Mouse (Mus musculus) adrenal gland, postnatal 25 days (tissue): ENCODE measurements at regions not wholly inside any gene's neighbourhood (a gene's known extent, or its start where the extent isn't known, plus 50 kb on each side); places are given as distances from the start of the nearest gene placed in this dataset.
A peak's percentile ranks its signal among the peaks of the same experiment; 100 is the strongest.
"Not testable (repeated sequence)": the region's sequence is repeated elsewhere in the genome, so short reads cannot be mapped to it uniquely, and the experiment has no call there.

Experiments used
- DNase-seq: peaks from one replicate; pipeline ENCODE4 v3.0.0; 2021; ENCODE audit warnings: mixed read lengths

- no peak for DNase-seq
Observed at GRCm38 (mm10) chrX:50675356-50675755, 165.5 kb upstream of the Stk26 start.

DNA sequence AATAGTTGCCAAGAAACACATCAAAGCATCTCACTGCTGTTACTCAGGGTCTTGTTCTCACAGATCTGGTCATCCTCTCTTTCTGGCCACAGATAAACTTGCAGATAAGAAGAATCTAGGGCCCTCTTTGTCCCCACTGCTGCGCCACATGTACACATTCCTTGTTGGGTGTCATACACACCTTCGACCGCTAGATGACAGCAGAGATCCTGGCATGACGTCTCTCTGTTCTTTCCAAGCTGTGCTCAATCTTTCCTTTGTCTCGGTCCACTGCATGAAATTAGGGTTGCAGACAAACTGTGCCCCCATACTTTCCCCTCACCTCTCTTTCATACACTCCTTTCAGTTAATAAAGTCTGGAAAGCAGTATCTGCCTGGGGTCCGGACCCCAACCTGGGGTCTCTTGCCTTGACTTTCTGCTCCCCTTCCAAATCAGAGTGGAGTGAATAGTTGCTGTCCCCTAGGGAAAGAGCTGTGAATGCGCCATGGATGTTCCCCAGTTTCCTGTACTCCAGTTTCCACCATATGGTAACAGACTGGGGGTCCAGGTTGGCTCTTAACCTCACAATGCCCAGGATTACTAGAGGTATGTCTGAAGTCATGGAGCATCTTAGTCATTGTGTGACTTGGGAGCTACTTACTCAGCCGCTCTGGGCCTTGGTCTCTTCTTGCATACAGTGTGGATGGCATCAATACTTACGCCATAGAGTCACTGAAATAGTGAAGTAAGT is 182.8 kb upstream of the Stk26 start:
- DNase-seq = peak; percentile 18

- no peak for DNase-seq
Observed at GRCm38 (mm10) chrX:50657180-50657834, 183.5 kb upstream of the Stk26 start.

DNA sequence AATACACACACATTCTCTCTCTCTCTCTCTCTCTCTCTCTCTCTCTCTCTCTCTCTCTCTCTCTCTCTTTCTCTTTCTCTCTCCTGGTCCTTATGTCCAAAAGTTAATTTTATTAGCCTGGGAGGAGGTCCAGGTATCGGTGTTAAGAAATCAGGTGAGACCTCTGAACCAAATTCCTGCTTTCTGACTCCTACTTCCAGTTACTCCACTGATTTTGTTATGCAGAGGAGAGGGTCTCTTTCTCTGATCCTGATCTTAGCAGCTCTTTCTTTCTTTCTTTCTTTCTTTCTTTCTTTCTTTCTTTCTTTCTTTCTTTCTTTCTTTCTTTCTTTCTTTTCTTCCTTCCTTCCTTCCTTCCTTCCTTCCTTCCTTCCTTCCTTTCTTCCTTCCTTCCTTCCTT is 185.5 kb upstream of the Stk26 start:
- DNase-seq = not testable (repeated sequence)

DNA sequence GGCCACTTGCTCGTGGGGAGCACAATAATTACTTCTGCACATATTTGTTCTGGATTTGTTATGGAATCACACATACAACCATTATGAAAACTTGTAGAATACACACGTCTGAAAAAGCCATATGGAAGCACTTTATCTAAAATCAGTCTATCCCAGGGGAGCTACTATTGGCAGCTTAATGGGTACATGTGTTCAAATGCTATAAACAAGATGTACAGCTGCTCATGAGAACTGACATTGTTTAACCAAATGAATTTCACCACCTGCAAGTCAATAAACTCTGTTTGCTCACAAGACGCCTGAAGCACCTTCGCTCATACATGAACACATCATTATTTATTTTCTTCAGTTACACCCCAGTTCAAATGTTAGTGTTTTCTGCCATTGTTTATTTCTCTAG is 199.5 kb upstream of the Stk26 start:
- no peak for DNase-seq

DNA sequence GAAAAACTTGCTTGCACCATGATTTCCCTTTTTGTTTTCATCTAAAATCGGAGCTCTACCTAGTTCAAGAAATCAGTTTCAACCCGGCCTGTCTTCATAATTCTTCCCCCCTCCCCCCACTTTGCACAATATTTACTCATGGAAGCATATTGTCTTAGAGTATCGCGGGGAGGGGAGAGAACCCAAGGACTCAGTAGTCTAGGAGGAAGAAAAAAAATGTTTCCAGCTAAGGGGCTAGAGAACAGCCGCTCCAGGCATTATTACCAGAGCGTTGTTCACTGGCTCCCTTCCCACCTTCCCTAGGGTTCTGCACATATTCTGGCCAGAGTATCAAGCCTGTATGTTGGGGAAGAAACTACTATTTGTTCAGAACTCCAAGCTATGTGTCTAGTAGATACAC is 205.2 kb upstream of the Stk26 start:
- no peak for DNase-seq

- DNase-seq = peak; percentile 76
Observed at GRCm38 (mm10) chrX:50634842-50635615, 205.8 kb upstream of the Stk26 start.

DNA sequence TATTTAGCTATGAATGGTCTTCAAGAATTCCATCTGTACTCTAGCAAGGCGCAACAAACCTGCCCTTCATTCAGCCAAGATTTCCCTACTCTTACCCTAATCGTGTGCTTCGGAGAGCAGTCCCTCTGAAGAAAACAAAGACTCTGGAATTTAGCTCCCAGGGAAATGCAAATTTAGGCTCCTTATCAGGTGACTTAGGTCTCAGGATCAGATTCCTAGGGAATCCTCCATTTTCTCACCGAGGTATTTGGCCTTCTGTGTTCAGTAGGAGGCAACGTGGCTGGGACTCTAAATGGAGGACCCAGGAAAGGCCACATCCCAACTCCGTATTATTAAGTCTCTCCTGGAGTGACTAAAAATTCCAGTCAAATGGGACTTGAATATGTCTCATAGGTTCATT is 204.2 kb upstream of the Olfr1324 start:
- DNase-seq = no peak

DNA sequence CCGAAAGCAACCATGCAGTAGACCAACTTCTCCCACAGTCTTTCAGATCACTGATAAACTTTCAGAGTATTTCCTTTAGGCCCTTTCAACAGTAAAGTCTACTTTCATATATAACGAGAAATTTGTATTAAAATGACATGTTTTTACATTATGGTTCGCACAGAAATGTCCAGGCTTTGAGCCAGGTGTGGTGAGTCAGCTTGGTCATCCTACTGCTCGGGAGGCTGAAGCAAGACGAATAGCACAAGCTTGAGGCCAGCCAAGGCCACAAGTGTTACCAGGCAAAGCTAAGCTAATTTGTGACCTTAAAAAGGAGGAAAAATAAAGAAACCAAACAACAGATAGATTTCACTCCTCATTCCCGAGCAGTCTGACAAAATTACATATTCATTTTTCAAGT is 197.0 kb upstream of the Olfr1324 start:
- peak; percentile 37 for DNase-seq

DNA sequence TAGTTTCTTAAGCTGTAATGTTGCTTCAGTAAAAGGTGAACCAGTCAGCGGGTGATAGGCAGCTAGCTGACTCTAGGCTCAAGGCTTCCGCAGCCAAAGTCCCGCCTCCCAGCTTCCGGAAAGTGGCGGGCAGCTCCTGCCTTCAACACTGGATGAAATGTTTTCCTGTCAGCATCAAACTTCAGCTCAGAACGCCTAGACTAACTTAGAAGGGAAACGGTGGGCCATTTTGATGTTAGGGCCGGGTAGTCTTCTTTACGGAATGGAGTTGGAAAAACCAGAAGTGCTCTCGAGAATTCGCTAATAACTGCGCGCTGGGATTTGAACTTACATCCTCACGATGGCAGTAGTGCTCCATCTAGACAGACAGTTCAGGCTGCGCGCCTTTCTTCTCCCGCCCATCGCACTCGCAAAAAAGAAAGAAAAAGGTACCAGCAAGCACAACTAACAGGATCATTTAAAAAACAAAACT is 194.7 kb upstream of the Olfr1324 start:
- DNase-seq = no peak

GRCm38 (mm10) chrX:50620909-50621308 is 192.6 kb upstream of the Olfr1324 start:
- no peak for DNase-seq

GRCm38 (mm10) chrX:50619919-50620318 is 191.6 kb upstream of the Olfr1324 start:
- no peak for DNase-seq

- no peak for DNase-seq
Observed at GRCm38 (mm10) chrX:50618936-50619335, 190.6 kb upstream of the Olfr1324 start.

DNA sequence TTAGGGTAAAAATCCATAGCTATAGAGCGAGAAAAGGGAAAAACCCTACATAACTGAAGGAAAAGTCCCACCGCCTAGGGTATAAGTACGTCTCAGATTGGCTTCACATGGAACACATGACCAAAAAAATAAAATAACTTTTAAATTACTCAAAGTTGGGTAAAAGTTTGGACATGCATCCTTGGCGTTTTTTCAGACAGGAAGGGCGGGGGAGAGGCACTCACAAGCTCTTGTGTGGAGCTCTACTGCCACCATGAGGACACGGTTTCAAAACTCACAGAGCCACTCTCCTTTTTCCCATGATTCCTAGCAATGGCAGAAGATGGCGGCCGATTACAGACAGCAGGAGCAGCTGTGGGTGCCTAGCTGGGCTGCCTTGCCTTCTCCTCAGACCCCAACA is 188.6 kb upstream of the Olfr1324 start:
- not testable (repeated sequence) for DNase-seq

DNA sequence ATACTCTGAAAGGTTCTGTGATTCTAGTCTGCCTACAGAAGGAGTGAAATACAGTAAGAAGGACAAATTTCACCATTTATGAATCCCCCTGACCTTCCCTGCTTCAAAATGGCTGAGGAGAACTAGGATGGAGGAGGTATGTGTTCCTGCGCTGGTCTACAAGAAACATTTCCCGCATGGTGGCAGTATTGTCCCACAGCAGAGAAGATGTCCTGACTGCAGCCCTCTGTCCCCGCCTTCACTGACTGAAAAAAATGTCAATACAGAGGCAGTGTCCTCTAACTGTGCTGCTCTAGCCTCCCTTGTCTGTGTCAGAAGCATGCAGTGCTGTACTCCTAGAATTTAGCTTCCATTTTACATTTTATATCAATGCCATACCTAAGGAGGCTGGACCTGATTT is 186.6 kb upstream of the Olfr1324 start:
- DNase-seq = not testable (repeated sequence)

DNA sequence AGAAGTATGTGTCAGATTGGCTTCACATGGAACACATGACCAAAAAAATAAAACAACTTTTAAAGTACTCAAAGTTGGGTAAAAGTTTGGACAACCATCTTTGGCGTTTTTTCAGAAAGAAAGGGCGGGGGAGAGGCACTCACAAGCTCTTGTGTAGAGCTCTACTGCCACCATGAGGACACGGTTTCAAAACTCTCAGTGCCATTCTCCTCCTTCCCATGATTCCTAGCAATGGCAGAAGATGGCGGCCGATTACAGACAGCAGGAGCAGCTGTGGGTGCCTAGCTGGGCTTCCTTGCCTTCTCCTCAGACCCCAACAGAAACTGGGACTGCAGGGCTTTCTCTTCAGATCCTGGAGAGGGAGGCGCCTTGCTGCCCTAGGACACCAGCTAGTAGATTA is 186.1 kb upstream of the Olfr1324 start:
- not testable (repeated sequence) for DNase-seq

DNA sequence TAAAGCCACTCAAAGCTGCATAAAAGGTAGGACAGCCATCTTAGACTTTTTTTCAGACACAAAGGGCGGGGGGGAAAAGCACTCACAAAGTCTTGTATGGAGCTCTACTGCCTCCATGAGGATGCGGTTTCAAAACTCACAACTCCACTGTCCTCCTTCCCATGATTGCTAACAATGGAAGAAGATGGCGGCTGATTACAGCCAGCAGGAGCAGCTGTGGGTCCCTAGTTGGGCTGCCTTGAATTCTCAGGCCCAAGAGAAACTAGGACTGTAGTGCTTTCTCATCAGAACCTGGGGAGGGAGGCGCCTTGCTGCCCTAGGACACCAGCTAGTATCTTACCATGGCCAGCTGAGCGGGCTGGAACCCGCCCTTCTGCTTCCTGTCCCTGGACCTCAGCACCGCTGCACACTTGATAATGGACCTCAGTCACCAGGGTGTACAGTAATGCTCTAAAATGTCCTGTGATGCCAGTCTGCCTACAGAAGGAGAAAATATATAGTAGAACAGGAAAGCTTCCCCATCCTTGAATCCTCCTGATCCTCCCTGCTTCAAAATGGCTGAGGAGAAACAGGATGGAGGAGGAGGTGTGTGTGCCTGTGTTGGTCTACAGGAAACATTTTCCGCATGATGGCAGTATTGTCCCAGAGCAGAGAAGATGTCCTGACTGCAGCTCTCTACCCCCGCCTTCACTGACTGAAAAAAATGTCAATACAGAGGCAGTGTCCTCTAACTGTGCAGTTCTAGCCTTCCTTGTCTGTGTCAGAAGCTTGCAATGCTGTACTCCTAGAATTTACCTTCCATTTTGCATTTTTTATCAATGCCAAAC is 183.7 kb upstream of the Olfr1324 start:
- no peak for DNase-seq

GRCm38 (mm10) chrX:50608141-50608540 is 179.8 kb upstream of the Olfr1324 start:
- DNase-seq = not testable (repeated sequence)

DNA sequence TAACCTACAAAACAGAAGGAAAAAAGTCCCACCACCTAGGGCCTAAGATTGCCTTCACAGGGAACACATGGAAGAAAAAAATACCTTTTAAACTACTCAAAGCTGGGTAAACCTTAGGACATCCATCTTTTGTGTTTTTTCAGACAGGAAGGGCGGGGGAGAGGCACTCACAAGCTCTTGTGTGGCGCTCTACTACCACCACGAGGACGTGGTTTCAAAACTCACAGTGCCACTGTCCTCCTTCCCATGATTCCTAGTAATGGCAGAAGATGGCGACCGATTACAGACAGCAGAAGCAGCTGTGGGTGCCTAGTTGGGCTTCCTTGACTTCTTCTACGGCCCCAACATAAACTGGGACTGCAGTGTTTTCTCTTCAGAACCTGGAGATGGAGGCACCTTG is 179.3 kb upstream of the Olfr1324 start:
- DNase-seq = no peak

DNA sequence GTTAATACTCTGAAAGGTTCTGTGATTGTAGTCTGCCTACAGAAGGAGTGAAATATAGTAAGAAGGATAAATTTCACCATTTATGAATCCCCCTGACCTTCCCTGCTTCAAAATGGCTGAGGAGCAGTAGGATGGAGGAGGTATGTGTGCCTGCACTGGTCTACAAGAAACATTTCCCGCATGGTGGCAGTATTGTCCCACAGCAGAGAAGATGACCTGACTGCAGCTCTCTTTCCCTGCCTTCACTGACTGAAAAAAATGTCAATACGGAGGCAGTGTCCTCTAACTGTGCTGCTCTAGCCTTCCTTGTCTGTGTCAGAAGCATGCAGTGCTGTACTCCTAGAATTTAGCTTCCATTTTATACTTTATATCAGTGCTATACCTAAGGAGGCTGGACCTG is 177.2 kb upstream of the Olfr1324 start:
- DNase-seq = not testable (repeated sequence)

- DNase-seq = not testable (repeated sequence)
Observed at GRCm38 (mm10) chrX:50604995-50605394, 176.7 kb upstream of the Olfr1324 start.

DNA sequence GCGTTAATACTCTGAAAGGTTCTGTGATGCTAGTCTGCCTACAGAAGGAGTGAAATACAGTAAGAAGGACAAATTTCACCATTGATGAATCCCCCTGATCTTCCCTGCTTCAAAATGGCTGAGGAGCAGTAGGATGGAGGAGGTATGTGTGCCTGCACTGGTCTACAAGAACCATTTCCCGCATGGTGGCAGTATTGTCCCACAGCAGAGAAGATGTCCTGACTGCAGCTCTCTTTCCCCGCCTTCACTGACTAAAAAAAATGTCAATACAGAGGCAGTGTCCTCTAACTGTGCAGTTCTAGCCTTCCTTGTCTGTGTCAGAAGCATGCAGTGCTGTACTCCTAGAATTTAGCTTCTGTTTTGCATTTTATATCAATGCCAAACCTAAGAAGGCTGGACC is 174.6 kb upstream of the Olfr1324 start:
- not testable (repeated sequence) for DNase-seq
